Mouse (Mus musculus) ES-CJ7 (cell line): ENCODE results near the gene Cacna2d1.
A peak's percentile ranks its signal among the peaks of the same experiment; 100 is the strongest.

Experiments used
- DNase-seq: peaks from one replicate; pipeline ENCODE4 v3.0.0; 2011; ENCODE audit warnings: low read depth, low spot score

The Cacna2d1 gene

GRCm38 (mm10) chr5:15983354-15983753 is 48.9 kb downstream of the Cacna2d1 start:
- no peak for DNase-seq

GRCm38 (mm10) chr5:15985228-15985858 is 50.9 kb downstream of the Cacna2d1 start:
- DNase-seq = no peak

- DNase-seq = peak; percentile 10
Observed at GRCm38 (mm10) chr5:15985901-15986300, 51.4 kb downstream of the Cacna2d1 start.

- DNase-seq = no peak
Observed at GRCm38 (mm10) chr5:15991428-15992139, 57.1 kb downstream of the Cacna2d1 start.

GRCm38 (mm10) chr5:15993252-15993944 is 58.9 kb downstream of the Cacna2d1 start:
- no peak for DNase-seq

- DNase-seq = no peak
Observed at GRCm38 (mm10) chr5:15997190-15997589, 62.7 kb downstream of the Cacna2d1 start.

- no peak for DNase-seq
Observed at GRCm38 (mm10) chr5:15997769-15998168, 63.3 kb downstream of the Cacna2d1 start.

- DNase-seq = no peak
Observed at GRCm38 (mm10) chr5:16000917-16001316, 66.4 kb downstream of the Cacna2d1 start.

GRCm38 (mm10) chr5:16002431-16003063 is 68.1 kb downstream of the Cacna2d1 start:
- no peak for DNase-seq

GRCm38 (mm10) chr5:16004305-16004704 is 69.8 kb downstream of the Cacna2d1 start:
- no peak for DNase-seq

- no peak for DNase-seq
Observed at GRCm38 (mm10) chr5:16006964-16007363, 72.5 kb downstream of the Cacna2d1 start.

- DNase-seq = no peak
Observed at GRCm38 (mm10) chr5:16013649-16014048, 79.2 kb downstream of the Cacna2d1 start.

GRCm38 (mm10) chr5:16014392-16014791 is 79.9 kb downstream of the Cacna2d1 start:
- no peak for DNase-seq

- DNase-seq = no peak
Observed at GRCm38 (mm10) chr5:16024626-16025417, 90.3 kb downstream of the Cacna2d1 start.

- DNase-seq = no peak
Observed at GRCm38 (mm10) chr5:16028881-16029280, 94.4 kb downstream of the Cacna2d1 start.

GRCm38 (mm10) chr5:16029481-16029880 is 95.0 kb downstream of the Cacna2d1 start:
- DNase-seq = no peak

GRCm38 (mm10) chr5:16033569-16033968 is 99.1 kb downstream of the Cacna2d1 start:
- no peak for DNase-seq

- DNase-seq = no peak
Observed at GRCm38 (mm10) chr5:16035259-16035658, 100.8 kb downstream of the Cacna2d1 start.

- DNase-seq = no peak
Observed at GRCm38 (mm10) chr5:16045147-16045878, 110.8 kb downstream of the Cacna2d1 start.

- no peak for DNase-seq
Observed at GRCm38 (mm10) chr5:16047452-16048191, 113.1 kb downstream of the Cacna2d1 start.
